Mouse (Mus musculus) heart, postnatal 25 days (tissue): ENCODE results near the gene Rtl9. TPM values are rescaled to one million over a fixed set of nuclear protein-coding genes. Genes with fewer than 3 reads are reported as not detected.

Experiments
- DNase-seq: peaks from one replicate; pipeline ENCODE4 v3.0.0; 2022; ENCODE audit warnings: low spot score
- intact Hi-C: fragments of 180-260 bp; cut with DNase I; formaldehyde crosslinking; loops from one replicate; pipeline ENCODE4 v1.15.1; 2025
- total RNA-seq, 2 experiments: library from RNA; stranded (reverse); gene quantifications; 2 replicates each; pipeline ENCODE4 v1.2.3; 2021

The Rtl9 gene
- under 1 TPM; 0.18 to 0.20 TPM for total RNA-seq

GRCm38 (mm10) chrX:143099044-143099754 lies at the start of gene Rtl9:
Gene Rtl9, plus strand, starts transcription at chrX:143099594.
- intact Hi-C loops = loop anchor here (2.0 kb wide), 1 partner anchor 346 kb away; no protein-coding TSS in a partner anchor
- DNase-seq = no peak

GRCm38 (mm10) chrX:143051478-143051877 lies 47.9 kb upstream of the Rtl9 start:
- no peak for DNase-seq
- intact Hi-C loops = loop anchor here (1.0 to 5.0 kb wide), 2 partner anchors 84 to 233 kb away; partner anchors contain the start of gene Ammecr1

GRCm38 (mm10) chrX:143051921-143052320 lies 47.5 kb upstream of the Rtl9 start:
- no peak for DNase-seq
- intact Hi-C loops = loop anchor here (1.0 to 5.0 kb wide), 2 partner anchors 85 to 234 kb away; partner anchors contain the start of gene Ammecr1

- intact Hi-C loops = loop anchor here (1.0 to 2.0 kb wide), 2 partner anchors 241 to 504 kb away; no protein-coding TSS in a partner anchor
These were observed 40.6 kb upstream of the Rtl9 start for GRCm38 (mm10) chrX:143058829-143059228.

GRCm38 (mm10) chrX:143062641-143063355 lies 36.6 kb upstream of the Rtl9 start:
- no peak for DNase-seq
- intact Hi-C loops = no loop called here

More at GRCm38 (mm10) chrX:143058829-143059228, 40.6 kb upstream of the Rtl9 start:
- peak; percentile 25 for DNase-seq

GRCm38 (mm10) chrX:143063780-143064179 lies 35.6 kb upstream of the Rtl9 start:
- no peak for DNase-seq
- intact Hi-C loops = no loop called here

GRCm38 (mm10) chrX:143064288-143064687 lies 35.1 kb upstream of the Rtl9 start:
- no peak for DNase-seq
- intact Hi-C loops = no loop called here

- intact Hi-C loops = no loop called here
- no peak for DNase-seq
These were observed 32.9 kb upstream of the Rtl9 start for GRCm38 (mm10) chrX:143066320-143067114.

- intact Hi-C loops = no loop called here
- no peak for DNase-seq
These were observed 32.3 kb upstream of the Rtl9 start for GRCm38 (mm10) chrX:143067115-143067514.

GRCm38 (mm10) chrX:143067576-143067975 lies 31.8 kb upstream of the Rtl9 start:
- intact Hi-C loops = no loop called here
- no peak for DNase-seq

- peak; percentile 10 for DNase-seq
- intact Hi-C loops = no loop called here
These were observed 18.7 kb upstream of the Rtl9 start for GRCm38 (mm10) chrX:143080458-143081336.

GRCm38 (mm10) chrX:143082732-143083131 lies 16.7 kb upstream of the Rtl9 start:
- intact Hi-C loops = no loop called here
- no peak for DNase-seq

GRCm38 (mm10) chrX:143088225-143088624 lies 11.2 kb upstream of the Rtl9 start:
- intact Hi-C loops = no loop called here
- no peak for DNase-seq

- intact Hi-C loops = no loop called here
- no peak for DNase-seq
These were observed 8.3 kb upstream of the Rtl9 start for GRCm38 (mm10) chrX:143090904-143091588.

GRCm38 (mm10) chrX:143097551-143097950 lies 1.8 kb upstream of the Rtl9 start:
- DNase-seq = no peak

GRCm38 (mm10) chrX:143103146-143103545 lies 3.8 kb downstream of the Rtl9 start:
- intact Hi-C loops = loop anchor here (10.0 kb wide), 1 partner anchor 172 kb away; no protein-coding TSS in a partner anchor
- no peak for DNase-seq

More at GRCm38 (mm10) chrX:143097551-143097950, 1.8 kb upstream of the Rtl9 start:
- intact Hi-C loops = no loop called here

GRCm38 (mm10) chrX:143105866-143106265 lies 6.5 kb downstream of the Rtl9 start:
- intact Hi-C loops = loop anchor here (10.0 kb wide), 1 partner anchor 169 kb away; no protein-coding TSS in a partner anchor
- DNase-seq = no peak

GRCm38 (mm10) chrX:143112546-143112945 lies 13.2 kb downstream of the Rtl9 start:
- DNase-seq = no peak
- intact Hi-C loops = no loop called here
